Mouse (Mus musculus): ENCODE data around the gene Kat14. TPM values are rescaled to one million over a fixed set of nuclear protein-coding genes. Genes with fewer than 3 reads are reported as not detected.

The Kat14 gene
- polyA plus RNA-seq, 1 experiment = 44.8 TPM

GRCm38 (mm10) chr2:144348525-144348924 is 20.3 kb upstream of the Kat14 start:
- 73% methylated on average over 3 of the region's 3 CpGs for WGBS
- TF ChIP-seq CTCF (conservative IDR thresholded peaks at IDR 0.05; ENCODE audit: insufficient read depth, insufficient read length, low read depth, low read length) (peak; percentile 46), POLR2A (IDR thresholded peaks at IDR 0.05; ENCODE audit: low read depth, low read length) (no peak)

GRCm38 (mm10) chr2:144352843-144353242 is 15.9 kb upstream of the Kat14 start:
- Histone ChIP-seq H3K36me3 (ENCODE audit: control insufficient read depth, insufficient read depth, low read length) (no peaks in the 10 kb centered on the region), H3K4me3 (ENCODE audit: insufficient read depth, low read depth, low read length) (no peak overlapping the region), H3K27me3 (replicated peaks; ENCODE audit: control insufficient read depth, insufficient read depth, low read length) (no peaks in the 10 kb centered on the region), H3K27ac (ENCODE audit: insufficient read depth, low read depth, low read length) (no peak overlapping the region), H3K4me1 (ENCODE audit: control insufficient read depth, insufficient read depth, low read length) (no peaks in the 10 kb centered on the region)
- TF ChIP-seq POLR2A (IDR thresholded peaks at IDR 0.05; ENCODE audit: low read depth, low read length) (no peak), CTCF (conservative IDR thresholded peaks at IDR 0.05; ENCODE audit: insufficient read depth, insufficient read length, low read depth, low read length) (no peak)
- no peak for DNase-seq
- WGBS = 82% methylated on average over 11 of the region's 11 CpGs

More at GRCm38 (mm10) chr2:144348525-144348924, 20.3 kb upstream of the Kat14 start:
- Histone ChIP-seq H3K4me3 (ENCODE audit: insufficient read depth, low read depth, low read length) (no peak overlapping the region), H3K27me3 (replicated peaks; ENCODE audit: control insufficient read depth, insufficient read depth, low read length) (no peaks in the 10 kb centered on the region), H3K27ac (ENCODE audit: insufficient read depth, low read depth, low read length) (no peak overlapping the region), H3K4me1 (ENCODE audit: control insufficient read depth, insufficient read depth, low read length) (no peaks in the 10 kb centered on the region), H3K36me3 (ENCODE audit: control insufficient read depth, insufficient read depth, low read length) (no peaks in the 10 kb centered on the region)
- peak; percentile 10 for DNase-seq

DNA sequence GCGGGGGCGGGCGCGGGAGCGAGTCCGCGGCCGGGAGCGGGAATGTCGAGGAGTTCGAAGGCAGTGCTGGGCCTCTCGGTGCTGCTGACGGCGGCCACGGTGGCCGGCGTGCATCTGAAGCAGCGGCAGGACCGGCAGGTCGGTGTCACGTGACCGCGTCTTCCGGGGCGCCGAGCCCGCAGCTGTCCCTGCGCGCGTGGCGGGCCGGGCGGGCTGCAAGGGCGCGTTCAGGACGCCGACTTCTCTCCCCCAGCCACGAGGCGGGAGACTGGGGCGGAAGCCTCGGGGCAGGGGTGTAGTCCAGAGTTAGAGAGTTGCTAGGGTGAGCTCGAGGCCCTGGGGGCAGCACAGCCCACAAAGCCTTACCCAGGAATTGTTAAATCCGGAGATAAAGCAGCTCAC is 238 bp downstream of the Kat14 start:
- Histone ChIP-seq H3K36me3 (ENCODE audit: control insufficient read depth, insufficient read depth, low read length) (peaks cover 5% of the 10 kb centered on the region), H3K27me3 (replicated peaks; ENCODE audit: control insufficient read depth, insufficient read depth, low read length) (no peaks in the 10 kb centered on the region), H3K27ac (ENCODE audit: insufficient read depth, low read depth, low read length) (peak overlapping the region; percentile 98), H3K4me3 (ENCODE audit: insufficient read depth, low read depth, low read length) (peak overlapping the region; percentile 100), H3K4me1 (ENCODE audit: control insufficient read depth, insufficient read depth, low read length) (peaks cover 7% of the 10 kb centered on the region)
- DNase-seq = no peak
- WGBS = under 1% methylated on average over 37 of the region's 43 CpGs
- TF ChIP-seq CTCF (conservative IDR thresholded peaks at IDR 0.05; ENCODE audit: insufficient read depth, insufficient read length, low read depth, low read length) = no peak
- no peak for TF ChIP-seq POLR2A (IDR thresholded peaks at IDR 0.05; ENCODE audit: low read depth, low read length)

GRCm38 (mm10) chr2:144369511-144369910 is 728 bp downstream of the Kat14 start:
- peaks cover 7% of the 10 kb centered on the region for H3K4me1 ChIP-seq (ENCODE audit: control insufficient read depth, insufficient read depth, low read length)
- peak overlapping the region; percentile 98 for H3K27ac ChIP-seq (ENCODE audit: insufficient read depth, low read depth, low read length)
- DNase-seq = peak; percentile 69
- no peaks in the 10 kb centered on the region for H3K27me3 ChIP-seq (replicated peaks; ENCODE audit: control insufficient read depth, insufficient read depth, low read length)
- TF ChIP-seq CTCF (conservative IDR thresholded peaks at IDR 0.05; ENCODE audit: insufficient read depth, insufficient read length, low read depth, low read length) (no peak), POLR2A (IDR thresholded peaks at IDR 0.05; ENCODE audit: low read depth, low read length) (no peak)
- under 1% methylated on average over 12 of the region's 12 CpGs for WGBS
- peak overlapping the region; percentile 100 for H3K4me3 ChIP-seq (ENCODE audit: insufficient read depth, low read depth, low read length)
- peaks cover 8% of the 10 kb centered on the region for H3K36me3 ChIP-seq (ENCODE audit: control insufficient read depth, insufficient read depth, low read length)

- no peak for TF ChIP-seq POLR2A (IDR thresholded peaks at IDR 0.05; ENCODE audit: low read depth, low read length)
- TF ChIP-seq CTCF (conservative IDR thresholded peaks at IDR 0.05; ENCODE audit: insufficient read depth, insufficient read length, low read depth, low read length) = no peak
- Histone ChIP-seq H3K36me3 (ENCODE audit: control insufficient read depth, insufficient read depth, low read length) (peaks cover 8% of the 10 kb centered on the region), H3K27me3 (replicated peaks; ENCODE audit: control insufficient read depth, insufficient read depth, low read length) (no peaks in the 10 kb centered on the region), H3K4me1 (ENCODE audit: control insufficient read depth, insufficient read depth, low read length) (peaks cover 7% of the 10 kb centered on the region), H3K27ac (ENCODE audit: insufficient read depth, low read depth, low read length) (no peak overlapping the region; the same call in 1 of the 2 replicates), H3K4me3 (ENCODE audit: insufficient read depth, low read depth, low read length) (no peak overlapping the region)
- 55% methylated on average over 4 of the region's 4 CpGs for WGBS
- DNase-seq = peak; percentile 39
These were observed 2.8 kb downstream of the Kat14 start for GRCm38 (mm10) chr2:144371566-144371965.

DNA sequence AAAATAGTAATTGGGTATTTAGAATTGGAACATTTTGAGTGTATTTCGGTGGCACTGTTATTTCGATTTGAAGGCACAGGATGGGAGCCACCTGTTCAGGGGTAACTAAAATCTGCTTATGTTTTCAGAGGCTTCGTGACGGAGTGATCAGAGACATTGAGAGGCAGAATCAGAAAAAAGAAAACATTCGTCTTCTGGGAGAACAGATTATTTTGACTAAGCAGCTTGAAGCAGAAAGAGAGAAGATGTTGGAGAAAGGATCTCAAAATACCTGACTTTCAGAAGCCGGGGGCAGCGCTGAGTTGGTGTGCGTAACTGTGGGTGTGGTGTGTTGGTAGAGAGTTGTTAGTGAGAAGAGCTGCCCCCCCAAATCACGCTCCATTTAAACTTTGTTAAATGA is 4.3 kb downstream of the Kat14 start:
- Histone ChIP-seq H3K4me1 (ENCODE audit: control insufficient read depth, insufficient read depth, low read length) (peaks cover 7% of the 10 kb centered on the region), H3K27ac (ENCODE audit: insufficient read depth, low read depth, low read length) (no peak overlapping the region), H3K27me3 (replicated peaks; ENCODE audit: control insufficient read depth, insufficient read depth, low read length) (no peaks in the 10 kb centered on the region), H3K36me3 (ENCODE audit: control insufficient read depth, insufficient read depth, low read length) (peaks cover 8% of the 10 kb centered on the region), H3K4me3 (ENCODE audit: insufficient read depth, low read depth, low read length) (no peak overlapping the region)
- WGBS = 91% methylated on average over 9 of the region's 9 CpGs
- no peak for DNase-seq
- TF ChIP-seq CTCF (conservative IDR thresholded peaks at IDR 0.05; ENCODE audit: insufficient read depth, insufficient read length, low read depth, low read length) = no peak
- no peak for TF ChIP-seq POLR2A (IDR thresholded peaks at IDR 0.05; ENCODE audit: low read depth, low read length)

DNA sequence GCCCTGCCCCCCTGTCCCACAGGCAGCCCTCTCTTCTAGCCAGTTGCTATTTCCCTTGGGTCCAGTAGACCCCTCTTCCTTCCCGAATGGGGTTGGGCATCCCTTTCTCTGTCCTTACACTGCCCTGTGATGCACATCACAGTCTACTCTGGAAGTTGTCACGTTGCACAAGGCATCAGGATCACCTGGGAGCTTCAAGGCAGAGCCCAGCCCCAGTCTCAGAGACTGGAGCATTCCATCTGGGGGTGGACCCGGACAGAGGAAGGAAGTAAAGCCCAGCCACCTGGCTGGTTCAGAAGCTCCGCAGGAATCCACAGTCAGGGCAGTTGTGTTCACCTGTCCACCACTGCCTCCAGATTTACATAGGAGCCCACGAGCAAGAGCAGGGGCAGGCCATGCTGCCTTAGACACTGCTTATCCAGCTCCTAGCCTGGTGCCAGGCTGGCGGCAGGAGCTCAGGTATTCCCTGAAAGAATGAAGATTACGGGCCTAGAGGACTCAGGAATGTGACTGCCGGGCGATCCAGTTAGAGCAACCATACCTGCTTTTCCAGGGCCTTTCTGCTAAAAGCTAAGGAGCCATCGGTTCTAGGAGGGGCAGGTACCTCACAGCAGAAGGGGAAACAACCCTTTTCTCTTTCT is 6.4 kb downstream of the Kat14 start:
- no peak for DNase-seq
- 85% methylated on average over 10 of the region's 10 CpGs for WGBS

More for the DNA sequence above, 6.4 kb downstream of the Kat14 start:
- peaks cover 5% of the 10 kb centered on the region for H3K4me1 ChIP-seq (ENCODE audit: control insufficient read depth, insufficient read depth, low read length)
- H3K36me3 ChIP-seq (ENCODE audit: control insufficient read depth, insufficient read depth, low read length) = peaks cover 8% of the 10 kb centered on the region
- no peak overlapping the region for H3K4me3 ChIP-seq (ENCODE audit: insufficient read depth, low read depth, low read length)
- H3K27ac ChIP-seq (ENCODE audit: insufficient read depth, low read depth, low read length) = no peak overlapping the region
- no peak for TF ChIP-seq CTCF (conservative IDR thresholded peaks at IDR 0.05; ENCODE audit: insufficient read depth, insufficient read length, low read depth, low read length)
- TF ChIP-seq POLR2A (IDR thresholded peaks at IDR 0.05; ENCODE audit: low read depth, low read length) = no peak
- H3K27me3 ChIP-seq (replicated peaks; ENCODE audit: control insufficient read depth, insufficient read depth, low read length) = no peaks in the 10 kb centered on the region
